Mouse (Mus musculus): ENCODE data around the gene Ttc39b.

GRCm38 (mm10) chr4:83328026-83328945 is 4.2 kb upstream of the Ttc39b start:
- no peak for TF ChIP-seq POLR2A (IDR thresholded peaks at IDR 0.05; ENCODE audit: borderline replicate concordance, extremely low read depth, insufficient read depth, insufficient read length, poor library complexity, severe bottlenecking)
- no peak for TF ChIP-seq CTCF (IDR thresholded peaks at IDR 0.05; ENCODE audit: borderline replicate concordance, extremely low read depth, insufficient read depth, insufficient read length)
